Mouse (Mus musculus) lung, postnatal 0 days (tissue): ENCODE measurements around the gene Rnf157. TPM values are rescaled to one million over a fixed set of nuclear protein-coding genes. Genes with fewer than 3 reads are reported as not detected.

Experiments
- ATAC-seq: fragments of 200-750 bp; cut with Nextera tagmentation; 2 replicates; pipeline ENCODE4 v1.8.0; 2017; ENCODE audit warnings: moderate library complexity
- DNase-seq: peaks from one replicate; pipeline ENCODE4 v3.0.0-alpha.2; 2016; ENCODE audit warnings: low spot score
- H3K27ac ChIP-seq: fragments of 300-500 bp; sonication (generic); 2 replicates; pipeline ENCODE4 v1.5.1; 2014; ENCODE audit warnings: antibody characterized with exemption, mild to moderate bottlenecking, low read length, mixed read lengths
- H3K27me3 ChIP-seq: fragments of 300-500 bp; sonication (generic); replicated peaks from 2 replicates; pipeline ENCODE4 v1.6.1; 2014; ENCODE audit warnings: low read length, mixed read lengths; ENCODE audit not compliant: insufficient read depth
- H3K36me3 ChIP-seq: fragments of 300-500 bp; sonication (generic); 2 replicates; pipeline ENCODE4 v1.6.1; 2014; ENCODE audit warnings: low read length, mixed read lengths; ENCODE audit not compliant: insufficient read depth
- H3K4me1 ChIP-seq: fragments of 300-500 bp; sonication (generic); 2 replicates; pipeline ENCODE4 v1.6.1; 2014; ENCODE audit warnings: antibody characterized with exemption, low read depth, low read length, mixed read lengths; ENCODE audit not compliant: insufficient read depth
- H3K4me2 ChIP-seq: fragments of 300-500 bp; sonication (generic); replicated peaks from 2 replicates; pipeline ENCODE4 v1.6.1; 2014; ENCODE audit warnings: low read depth, mild to moderate bottlenecking, low read length, moderate library complexity, mixed read lengths
- H3K4me3 ChIP-seq: fragments of 300-500 bp; sonication (generic); 2 replicates; pipeline ENCODE4 v1.5.1; 2014; ENCODE audit warnings: low read depth, low read length
- H3K9ac ChIP-seq: fragments of 300-500 bp; sonication (generic); replicated peaks from 2 replicates; pipeline ENCODE4 v1.6.1; 2014; ENCODE audit warnings: low read depth, mild to moderate bottlenecking
- H3K9me3 ChIP-seq: fragments of 300-500 bp; sonication (generic); 2 replicates; pipeline ENCODE4 v1.6.1; 2016; ENCODE audit warnings: low read length, mixed read lengths
- CTCF ChIP-seq: IDR thresholded peaks from 2 replicates; pipeline ENCODE4 v1.5.1; 2016; ENCODE audit warnings: antibody characterized with exemption, mild to moderate bottlenecking
- EP300 ChIP-seq: IDR thresholded peaks from 2 replicates; pipeline ENCODE4 v1.6.1; 2016; ENCODE audit warnings: antibody characterized with exemption, mild to moderate bottlenecking, control low read depth
- WGBS: fragments of 180-500 bp; shearing (Covaris S2); extraction: QIAGEN DNeasy Blood & Tissue Kit; methylation state at CpG from one replicate; pipeline ENCODE4 v1.1.7; 2014; 5-methylcytosine and 5-hydroxymethylcytosine counted together
- polyA plus RNA-seq: library from polyadenylated mRNA; unstranded; fragments of >200 nt; fragmentation: Nextera tagmentation; extraction: Ambion mirVana; gene quantifications from 2 replicates; pipeline ENCODE4 v1.2.1, GENCODE M21; 2015

Rnf157 gene
- polyA plus RNA-seq: 1.4 and 1.8 TPM in 2 replicates

- no peak for TF ChIP-seq CTCF
- no peak for TF ChIP-seq EP300
- DNase-seq (peak; percentile 74), ATAC-seq (peak; percentile 94)
- H3K4me2 ChIP-seq: peak within 1 kb of the TSS; percentile 99
- no peaks in the 10 kb centered on the region for H3K9me3 ChIP-seq
- no peaks in the 10 kb centered on the region; the same call in 1 of the 2 replicates for H3K4me1 ChIP-seq
- H3K27ac ChIP-seq: no peak within 1 kb of the TSS
- peak within 1 kb of the TSS; percentile 29 for H3K9ac ChIP-seq
- no peaks in the 10 kb centered on the region for H3K36me3 ChIP-seq
- WGBS: 4% methylated on average over 44 of the region's 82 CpGs
- no peaks in the 10 kb centered on the region for H3K27me3 ChIP-seq
- peak within 1 kb of the TSS; percentile 64 for H3K4me3 ChIP-seq
Measured at GRCm38 (mm10) chr11:116412904-116413630, at the start of gene Rnf157. Gene Rnf157 (minus strand): TSS chr11:116413032.

- ATAC-seq (no peak), DNase-seq (no peak)
- H3K27ac ChIP-seq: no peak overlapping the region
- H3K4me1 ChIP-seq: no peaks in the 10 kb centered on the region
- WGBS: 56% methylated on average over 4 of the region's 4 CpGs
- TF ChIP-seq EP300 (no peak), CTCF (no peak)
- H3K4me3 ChIP-seq: no peak overlapping the region
- no peaks in the 10 kb centered on the region for H3K27me3 ChIP-seq
- no peaks in the 10 kb centered on the region for H3K36me3 ChIP-seq
- H3K9me3 ChIP-seq: no peaks in the 10 kb centered on the region
- H3K9ac ChIP-seq: no peak overlapping the region
- H3K4me2 ChIP-seq: no peak overlapping the region
Measured at GRCm38 (mm10) chr11:116459786-116460185, 47.0 kb upstream of the Rnf157 start.

GRCm38 (mm10) chr11:116456234-116456633, 43.4 kb upstream of the Rnf157 start:
- H3K27me3 ChIP-seq: no peaks in the 10 kb centered on the region
- no peaks in the 10 kb centered on the region for H3K9me3 ChIP-seq
- WGBS: 76% methylated on average over 8 of the region's 8 CpGs
- TF ChIP-seq EP300 (no peak), CTCF (no peak)
- no peak overlapping the region for H3K9ac ChIP-seq
- no peaks in the 10 kb centered on the region for H3K4me1 ChIP-seq
- no peak overlapping the region for H3K4me2 ChIP-seq
- H3K36me3 ChIP-seq: no peaks in the 10 kb centered on the region
- H3K27ac ChIP-seq: no peak overlapping the region
- no peak overlapping the region for H3K4me3 ChIP-seq
- no peak for ATAC-seq
- DNase-seq: no peak

- TF ChIP-seq CTCF (no peak), EP300 (no peak)
- H3K4me3 ChIP-seq: no peak overlapping the region
- no peak overlapping the region for H3K27ac ChIP-seq
- H3K9ac ChIP-seq: no peak overlapping the region
- ATAC-seq (no peak), DNase-seq (no peak)
- 76% methylated on average over 10 of the region's 10 CpGs for WGBS
- no peaks in the 10 kb centered on the region for H3K9me3 ChIP-seq
- H3K36me3 ChIP-seq: no peaks in the 10 kb centered on the region
- no peak overlapping the region for H3K4me2 ChIP-seq
- H3K27me3 ChIP-seq: no peaks in the 10 kb centered on the region
- H3K4me1 ChIP-seq: no peaks in the 10 kb centered on the region
Measured at GRCm38 (mm10) chr11:116453889-116454288, 41.1 kb upstream of the Rnf157 start.

- Histone ChIP-seq H3K4me2 (no peak overlapping the region), H3K4me1 (no peaks in the 10 kb centered on the region), H3K9me3 (no peaks in the 10 kb centered on the region), H3K27me3 (0 out of 2 replicates have a peak, but pooled peaks cover 4% of the 10 kb centered on the region), H3K27ac (no peak overlapping the region), H3K9ac (no peak overlapping the region), H3K36me3 (no peaks in the 10 kb centered on the region), H3K4me3 (no peak overlapping the region)
- DNase-seq (no peak), ATAC-seq (no peak)
- WGBS: 93% methylated on average over 3 of the region's 3 CpGs
- TF ChIP-seq EP300 (no peak), CTCF (no peak)
Measured at GRCm38 (mm10) chr11:116449341-116449740, 36.5 kb upstream of the Rnf157 start.

GRCm38 (mm10) chr11:116447822-116448221, 35.0 kb upstream of the Rnf157 start:
- Histone ChIP-seq H3K9ac (no peak overlapping the region), H3K27me3 (0 out of 2 replicates have a peak, but pooled peaks cover 4% of the 10 kb centered on the region), H3K4me3 (no peak overlapping the region), H3K4me1 (no peaks in the 10 kb centered on the region), H3K36me3 (no peaks in the 10 kb centered on the region), H3K9me3 (no peaks in the 10 kb centered on the region), H3K4me2 (no peak overlapping the region), H3K27ac (no peak overlapping the region)
- no peak for ATAC-seq
- peak; percentile 35 for TF ChIP-seq CTCF
- no peak for TF ChIP-seq EP300
- DNase-seq: no peak
- 66% methylated on average over 5 of the region's 5 CpGs for WGBS
